ENCODE assay signal across 31 mouse cellular contexts in the genomic region with DNA sequence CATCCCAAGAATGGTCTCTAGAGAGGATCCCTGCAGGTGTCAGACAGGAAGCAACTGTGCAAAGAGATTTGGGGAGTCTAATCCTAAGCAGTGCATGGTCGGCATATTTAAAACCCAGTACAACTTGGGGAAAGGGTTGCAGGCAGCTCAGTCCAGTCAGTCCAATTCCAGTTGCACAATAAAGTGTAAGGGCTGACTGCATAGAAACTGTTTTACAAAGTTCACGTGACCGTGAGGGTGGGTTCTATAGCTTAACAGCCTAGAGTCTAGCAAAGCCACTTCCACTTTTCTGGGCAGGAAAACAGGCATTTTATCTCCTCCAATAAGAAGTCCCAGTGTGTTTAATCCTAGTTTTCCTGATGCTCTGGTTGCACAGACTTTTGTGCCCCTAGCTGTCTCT. TPM values are rescaled to one million over a fixed set of nuclear protein-coding genes. Genes with fewer than 3 reads are reported as not detected.
DNase-seq lines count a peak whose midpoint lies in the region; ATAC-seq and TF ChIP-seq lines count a peak whose summit lies in the region.
"Had no signal": no experiment of that assay in that cellular context is flagged by ENCODE, and none has a peak within 500 bp of the region (broad histone marks: within the 10 kb centered on the region; RNA-seq: fewer than 3 reads in every experiment).

No protein-coding gene starts in this region.

- peak overlapping the region; percentile 71; the same call in 1 of the 2 replicates for H3K27ac ChIP-seq in ES-E14 (ENCODE audit: insufficient read depth, low read depth, low read length, poor library complexity, severe bottlenecking)
- H3K27ac ChIP-seq in bone marrow macrophage, adult 2 months (ENCODE audit: insufficient read depth, low read depth, low read length) = peak overlapping the region; percentile 30
- no peak overlapping the region for H3K27ac ChIP-seq in midbrain, embryonic 15.5 days
- H3K27ac ChIP-seq in heart, embryonic 11.5 days (ENCODE audit: low read depth, low read length) = no peak overlapping the region
- H3K27ac ChIP-seq: embryonic facial prominence, embryonic 10.5 days; embryonic facial prominence, embryonic 13.5 days; forebrain, embryonic 12.5 days; forebrain, embryonic 15.5 days; heart, adult 2 months; heart, embryonic 15.5 days; hindbrain, embryonic 10.5 days; hindbrain, embryonic 13.5 days; intestine, embryonic 15.5 days had no signal

- H3K36me3 ChIP-seq in ES-E14 (ENCODE audit: control insufficient read depth, insufficient read depth, low read length, poor library complexity, severe bottlenecking) = peaks cover 6% of the 10 kb centered on the region
- H3K36me3 ChIP-seq in midbrain, embryonic 15.5 days (replicated peaks) = peaks cover 7% of the 10 kb centered on the region; the same call in 1 of the 2 replicates
- peaks cover 4% of the 10 kb centered on the region; the same call in 1 of the 2 replicates for H3K36me3 ChIP-seq in heart, embryonic 11.5 days (ENCODE audit: control insufficient read depth, insufficient read depth, low read length)

- H3K27me3 ChIP-seq in midbrain, embryonic 15.5 days (replicated peaks) = no peaks in the 10 kb centered on the region
- H3K27me3 ChIP-seq in heart, embryonic 11.5 days (ENCODE audit: control insufficient read depth, insufficient read depth, low read length) = no peaks in the 10 kb centered on the region
- H3K27me3 ChIP-seq: embryonic facial prominence, embryonic 13.5 days; forebrain, embryonic 12.5 days; forebrain, embryonic 15.5 days; heart, embryonic 12.5 days; heart, embryonic 15.5 days; hindbrain, embryonic 13.5 days; intestine, embryonic 15.5 days had no signal

- no peak overlapping the region for H3K4me3 ChIP-seq in ES-E14 (ENCODE audit: insufficient read depth in 1 of 2, low read depth in 1 of 2, low read length in 2 of 2, poor library complexity in 1 of 2, severe bottlenecking in 1 of 2)
- no peak overlapping the region for H3K4me3 ChIP-seq in bone marrow macrophage, adult 2 months (ENCODE audit: insufficient read depth, low read length)
- no peak overlapping the region for H3K4me3 ChIP-seq in midbrain, embryonic 15.5 days
- H3K4me3 ChIP-seq in heart, embryonic 11.5 days (ENCODE audit: low read depth, low read length) = no peak overlapping the region
- H3K4me3 ChIP-seq: embryonic facial prominence, embryonic 10.5 days; embryonic facial prominence, embryonic 13.5 days; erythroblast, embryonic 14.5 days; forebrain, embryonic 12.5 days; forebrain, embryonic 15.5 days; heart, adult 2 months; heart, embryonic 12.5 days; heart, embryonic 15.5 days; hindbrain, embryonic 10.5 days; hindbrain, embryonic 13.5 days; intestine, embryonic 15.5 days had no signal

- no peak for TF ChIP-seq POLR2A in bone marrow macrophage, adult 2 months (IDR thresholded peaks at IDR 0.05; ENCODE audit: borderline replicate concordance, low read depth, low read length)

- peaks cover 14 to 20% of the 10 kb centered on the region in 2 experiments for H3K4me1 ChIP-seq in ES-E14 (ENCODE audit: control insufficient read depth in 2 of 2, insufficient read depth in 2 of 2, low read length in 2 of 2, poor library complexity in 1 of 2)
- peaks cover 12% of the 10 kb centered on the region for H3K4me1 ChIP-seq in bone marrow macrophage, adult 2 months (ENCODE audit: control insufficient read depth, insufficient read depth, low read length)
- H3K4me1 ChIP-seq in midbrain, embryonic 15.5 days = no peaks in the 10 kb centered on the region
- no peaks in the 10 kb centered on the region for H3K4me1 ChIP-seq in heart, embryonic 11.5 days (ENCODE audit: control insufficient read depth, insufficient read depth, low read length)
- H3K4me1 ChIP-seq: embryonic facial prominence, embryonic 10.5 days; embryonic facial prominence, embryonic 13.5 days; forebrain, embryonic 12.5 days; forebrain, embryonic 15.5 days; heart, embryonic 12.5 days; heart, embryonic 15.5 days; hindbrain, embryonic 10.5 days; hindbrain, embryonic 13.5 days; intestine, embryonic 15.5 days had no signal

- H3K9ac ChIP-seq in ES-E14 (ENCODE audit: insufficient read depth, low read depth, low read length, poor library complexity, severe bottlenecking) = peak overlapping the region; percentile 33; the same call in 1 of the 2 replicates
- H3K9ac ChIP-seq in midbrain, embryonic 15.5 days = no peak overlapping the region
- H3K9ac ChIP-seq in heart, embryonic 11.5 days (ENCODE audit: low read depth, low read length) = no peak overlapping the region
- H3K9ac ChIP-seq: embryonic facial prominence, embryonic 13.5 days; forebrain, embryonic 12.5 days; forebrain, embryonic 15.5 days; heart, embryonic 12.5 days; heart, embryonic 15.5 days; hindbrain, embryonic 13.5 days; intestine, embryonic 15.5 days had no signal

- DNase-seq in 416B (ENCODE audit: low read depth) = peak; percentile 21
- no peak for DNase-seq in ES-E14 (ENCODE audit: low read depth, low spot score)
- DNase-seq in natural killer cell, adult 2 months (ENCODE audit: low spot score in 2 of 2) = no peak
- DNase-seq: adrenal gland, adult 2 months; adrenal gland, postnatal 14 days; cerebellum, adult 11-12 months; cerebellum, adult 8-10 months; cerebellum, postnatal 10 days; cerebellum, postnatal 36 days; embryo, embryonic 11 days; gastrocnemius, postnatal 25 days; heart, adult 2 months; heart, postnatal 10 days; heart, postnatal 36 days had no signal

- WGBS in midbrain, embryonic 15.5 days = 94% methylated on average over 3 of the region's 3 CpGs
- 82% methylated on average over 3 of the region's 3 CpGs for whole genome bisulfite sequencing in heart, embryonic 11.5 days (ENCODE audit: insufficient replicate concordance)

- no peak for TF ChIP-seq CTCF in bone marrow macrophage, adult 2 months (IDR thresholded peaks at IDR 0.05; ENCODE audit: low read depth, low read length)

- in situ Hi-C loops in ES-E14 (cut with MboI; ENCODE audit: low sequenced_read_pairs in 2 of 2, unreplicated experiment in 2 of 2) = no loop called here

- no peaks in the 10 kb centered on the region for H3K9me3 ChIP-seq in ES-E14 (ENCODE audit: control insufficient read depth, insufficient read depth, low read depth, low read length)
- no peaks in the 10 kb centered on the region for H3K9me3 ChIP-seq in midbrain, embryonic 15.5 days
- H3K9me3 ChIP-seq in heart, embryonic 11.5 days (replicated peaks; ENCODE audit: control insufficient read depth, low read length) = no peaks in the 10 kb centered on the region
- H3K9me3 ChIP-seq: embryonic facial prominence, embryonic 10.5 days; embryonic facial prominence, embryonic 13.5 days; forebrain, embryonic 12.5 days; forebrain, embryonic 15.5 days; G1E; heart, embryonic 12.5 days; heart, embryonic 15.5 days; hindbrain, embryonic 10.5 days; hindbrain, embryonic 13.5 days; intestine, embryonic 15.5 days had no signal

- H3K4me2 ChIP-seq in midbrain, embryonic 15.5 days = no peak overlapping the region
- H3K4me2 ChIP-seq in heart, embryonic 11.5 days = no peak overlapping the region
- H3K4me2 ChIP-seq: embryonic facial prominence, embryonic 13.5 days; forebrain, embryonic 12.5 days; forebrain, embryonic 15.5 days; heart, embryonic 12.5 days; heart, embryonic 15.5 days; hindbrain, embryonic 13.5 days; intestine, embryonic 15.5 days had no signal

- ATAC-seq in megakaryocyte progenitor cell, adult 5-6 weeks (replicated peaks; ENCODE audit: poor library complexity) = peak; percentile 88
- ATAC-seq in midbrain, embryonic 15.5 days (replicated peaks) = no peak
- ATAC-seq in heart, embryonic 11.5 days (replicated peaks; ENCODE audit: insufficient number of reproducible peaks, low FRiP score, low TSS enrichment) = no peak
- ATAC-seq: CD4-positive, CD25-positive, alpha-beta regulatory T cell, adult 4 months; forebrain, embryonic 15.5 days; hindbrain, embryonic 16.5 days; intestine, embryonic 15.5 days had no signal

TF ChIP-seq in ES-E14, 5 proteins besides CTCF, POLR2A, EP300 and RAD21:
- TF ChIP-seq HCFC1 (IDR thresholded peaks at IDR 0.05; ENCODE audit: borderline replicate concordance, insufficient read depth, low read length) (no peak), ZC3H11A (IDR thresholded peaks at IDR 0.05; ENCODE audit: borderline replicate concordance, low read depth, low read length) (no peak), CHD2 (IDR thresholded peaks at IDR 0.05; ENCODE audit: low read depth, low read length) (no peak), MAFK (IDR thresholded peaks at IDR 0.05; ENCODE audit: insufficient read depth, low read depth, low read length) (no peak)

RNA-seq across cellular contexts. Expression of a gene that starts 36.1 kb away (rescaled TPM):
- 45.6 and 51.2 TPM in 2 replicates for total RNA-seq in ES-E14 (2012; rRNA removed)
- polyA plus RNA-seq in bone marrow macrophage, adult 2 months (2012; ENCODE audit: insufficient read depth, insufficient read length, missing spikeins) = 7.0 and 7.6 TPM in 2 replicates
- 19.7 and 21.3 TPM in 2 replicates for total RNA-seq in megakaryocyte progenitor cell, adult 5-6 weeks (2015)
- total RNA-seq in megakaryocyte progenitor cell, adult 5-6 weeks (2017) = 17.4 and 18.4 TPM in 2 replicates
- 6.0 and 7.9 TPM in 2 replicates for polyA plus RNA-seq in midbrain, embryonic 15.5 days (2015; fragmentation: Nextera tagmentation; extraction: Ambion mirVana)
- 7.8 and 9.7 TPM in 2 replicates for polyA plus RNA-seq in heart, embryonic 11.5 days (2014; fragmentation: Nextera tagmentation; extraction: Ambion mirVana)

RNA-seq across cellular contexts. Expression of a gene that starts 37.7 kb away (rescaled TPM):
- total RNA-seq in ES-E14 (2012; rRNA removed) = 214 and 281 TPM in 2 replicates
- polyA plus RNA-seq in bone marrow macrophage, adult 2 months (2012; ENCODE audit: insufficient read depth, insufficient read length, missing spikeins) = 62.2 and 74.3 TPM in 2 replicates
- 260 and 261 TPM in 2 replicates for total RNA-seq in megakaryocyte progenitor cell, adult 5-6 weeks (2015)
- total RNA-seq in megakaryocyte progenitor cell, adult 5-6 weeks (2017) = 259 and 284 TPM in 2 replicates
- 353 and 367 TPM in 2 replicates for polyA plus RNA-seq in midbrain, embryonic 15.5 days (2015; fragmentation: Nextera tagmentation; extraction: Ambion mirVana)
- 504 and 510 TPM in 2 replicates for polyA plus RNA-seq in heart, embryonic 11.5 days (2014; fragmentation: Nextera tagmentation; extraction: Ambion mirVana)

Comparison
In these comparisons a context has a peak if more than half of its experiments do, and no peak if none do; other contexts are left out.
1. H3K27ac ChIP-seq: peak in ES-E14 (single experiment) and bone marrow macrophage, adult 2 months (single experiment); none in midbrain, embryonic 15.5 days (single experiment) and heart, embryonic 11.5 days (single experiment).